Mouse (Mus musculus): Measurements from ENCODE around the gene Ppp1r13b. TPM values are rescaled to one million over a fixed set of nuclear protein-coding genes. Genes with fewer than 3 reads are reported as not detected.

The Ppp1r13b gene
- total and polyA plus RNA-seq, 3 experiments, result 1.5 to 8.7 TPM; not detected in 1

DNA sequence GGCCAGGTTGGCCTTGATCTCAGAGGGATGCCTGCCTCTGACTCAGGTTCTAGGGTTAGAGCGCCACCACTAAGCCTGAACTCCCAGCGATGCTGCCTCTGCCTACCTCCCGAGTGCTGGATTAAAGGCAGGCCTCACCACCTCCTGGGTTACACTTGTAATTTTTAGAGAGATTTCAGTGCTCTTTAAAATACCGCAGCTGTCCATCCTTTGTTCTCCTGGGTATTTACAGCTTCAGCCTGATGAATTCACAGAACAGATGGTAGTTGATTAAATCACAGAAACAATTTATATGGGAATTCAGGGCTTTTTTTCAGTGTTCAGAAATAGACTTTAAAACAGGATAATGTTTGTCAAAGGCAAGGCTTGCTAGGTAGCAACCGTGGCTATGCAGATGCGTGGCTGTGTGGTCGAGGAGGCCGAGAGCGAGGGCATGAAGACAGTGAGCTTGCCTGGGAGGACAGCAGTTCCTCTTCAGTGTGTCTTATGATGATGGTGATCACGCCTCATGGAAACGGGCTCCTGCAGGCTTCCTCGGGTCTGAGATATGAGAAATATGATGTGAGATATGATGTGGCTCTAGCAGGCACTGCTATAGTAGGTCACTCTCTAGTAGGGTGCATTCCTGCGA lies 116.3 kb downstream of the Ppp1r13b start:
- Histone ChIP-seq H3K79me2 (ENCODE audit: control insufficient read depth, insufficient read depth, low read length, poor library complexity) (no peaks in the 10 kb centered on the region), H3K36me3 (ENCODE audit: control insufficient read depth in 1 of 2, insufficient read depth in 2 of 2, low read length in 2 of 2) (peaks cover 0 to 3% of the 10 kb centered on the region in 2 experiments; a peak in 2 of 4 replicates), H3K4me3 (ENCODE audit: control insufficient read depth in 1 of 2, insufficient read depth in 1 of 2, low read depth in 2 of 2, low read length in 2 of 2) (no peak overlapping the region), H3K27me3 (ENCODE audit: control insufficient read depth in 1 of 2, insufficient read depth in 2 of 2, low read length in 2 of 2) (no peaks in the 10 kb centered on the region), H3K9me3 (replicated peaks; ENCODE audit: insufficient read depth, low read length) (no peaks in the 10 kb centered on the region), H3K4me1 (ENCODE audit: control insufficient read depth in 1 of 2, insufficient read depth in 2 of 2, low read length in 2 of 2) (0 out of 4 replicates have a peak, but pooled peaks cover 0 to 2% of the 10 kb centered on the region in 2 experiments), H3K27ac (ENCODE audit: control insufficient read depth, low read depth, low read length) (no peak overlapping the region), H3K9ac (ENCODE audit: control insufficient read depth, low read depth, low read length, poor library complexity, severe bottlenecking) (no peak overlapping the region)
- TF ChIP-seq GABPA (IDR thresholded peaks at IDR 0.05; ENCODE audit: low read depth, low read length) (no peak), GATA1 (IDR thresholded peaks at IDR 0.05; ENCODE audit: low read depth, low read length) (no peak), USF2 (IDR thresholded peaks at IDR 0.05; ENCODE audit: borderline replicate concordance in 1 of 2, insufficient read depth in 1 of 2, low read depth in 1 of 2, low read length in 2 of 2) (no peak), JUND (IDR thresholded peaks at IDR 0.05; ENCODE audit: low read depth, low read length) (no peak), ETS1 (IDR thresholded peaks at IDR 0.05; ENCODE audit: low read depth, low read length) (no peak), POLR2AphosphoS5 (IDR thresholded peaks at IDR 0.05; ENCODE audit: borderline replicate concordance, low read depth, low read length) (no peak), RCOR1 (IDR thresholded peaks at IDR 0.05; ENCODE audit: low read depth, low read length) (no peak), E2F4 (IDR thresholded peaks at IDR 0.05; ENCODE audit: borderline replicate concordance, low read depth, low read length) (no peak), TAL1 (IDR thresholded peaks at IDR 0.05; ENCODE audit: low read length) (no peak), HCFC1 (IDR thresholded peaks at IDR 0.05; ENCODE audit: low read depth, low read length) (no peak), CTCF (IDR thresholded peaks at IDR 0.05 in 2 of 3, conservative IDR thresholded peaks at IDR 0.05 in 1 of 3; ENCODE audit: control insufficient read depth in 1 of 3, insufficient read depth in 1 of 3, low read depth in 2 of 3, low read length in 3 of 3, poor library complexity in 1 of 3, severe bottlenecking in 1 of 3) (no peak), POLR2AphosphoS2 (IDR thresholded peaks at IDR 0.05; ENCODE audit: low read length) (no peak), ZMIZ1 (IDR thresholded peaks at IDR 0.05; ENCODE audit: low read depth, low read length) (no peak), ZC3H11A (IDR thresholded peaks at IDR 0.05; ENCODE audit: low read depth, low read length) (no peak), MXI1 (IDR thresholded peaks at IDR 0.05; ENCODE audit: low read depth, low read length) (no peak), SMC3 (IDR thresholded peaks at IDR 0.05; ENCODE audit: low read depth, low read length) (no peak), MYB (IDR thresholded peaks at IDR 0.05; ENCODE audit: low read depth, low read length) (no peak)
- no peak for DNase-seq (ENCODE audit: low read depth, low spot score)

DNA sequence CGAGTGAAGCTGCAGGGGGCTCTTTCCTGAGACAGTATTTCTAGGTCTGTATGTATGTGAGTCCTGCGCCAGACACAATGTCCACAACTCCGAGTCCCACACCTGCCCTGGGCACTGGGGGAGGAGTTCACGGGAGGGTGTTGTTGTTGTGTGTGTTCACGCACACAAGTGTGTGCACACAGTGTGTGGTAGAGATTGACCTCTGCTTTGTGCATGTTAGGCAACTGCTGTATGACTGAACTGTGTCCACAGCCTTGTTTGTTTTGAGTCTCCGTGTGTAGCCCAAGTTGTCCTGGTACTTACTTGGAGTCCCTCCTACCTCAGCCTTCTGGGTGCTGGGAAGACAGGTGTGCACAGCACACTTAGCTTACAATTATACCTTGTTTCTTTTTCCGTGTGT lies 117.3 kb downstream of the Ppp1r13b start:
- no peaks in the 10 kb centered on the region for H3K9me3 ChIP-seq (replicated peaks; ENCODE audit: insufficient read depth, low read length)
- no peak for DNase-seq (ENCODE audit: low read depth, low spot score)
- no peaks in the 10 kb centered on the region for H3K27me3 ChIP-seq (ENCODE audit: control insufficient read depth in 1 of 2, insufficient read depth in 2 of 2, low read length in 2 of 2)
- no peak overlapping the region for H3K27ac ChIP-seq (ENCODE audit: control insufficient read depth, low read depth, low read length)
- H3K9ac ChIP-seq (ENCODE audit: control insufficient read depth, low read depth, low read length, poor library complexity, severe bottlenecking), result no peak overlapping the region
- TF ChIP-seq RAD21 (IDR thresholded peaks at IDR 0.05; ENCODE audit: low read depth, low read length) (no peak), NELFE (IDR thresholded peaks at IDR 0.05; ENCODE audit: low read depth, low read length) (no peak), CTCF (IDR thresholded peaks at IDR 0.05 in 2 of 3, conservative IDR thresholded peaks at IDR 0.05 in 1 of 3; ENCODE audit: control insufficient read depth in 1 of 3, insufficient read depth in 1 of 3, low read depth in 2 of 3, low read length in 3 of 3, poor library complexity in 1 of 3, severe bottlenecking in 1 of 3) (no peak), GABPA (IDR thresholded peaks at IDR 0.05; ENCODE audit: low read depth, low read length) (no peak), CHD1 (IDR thresholded peaks at IDR 0.05; ENCODE audit: low read depth, low read length) (no peak), POLR2A (IDR thresholded peaks at IDR 0.05; ENCODE audit: control insufficient read depth in 1 of 2, insufficient read depth in 1 of 2, low read depth in 1 of 2, low read length in 2 of 2, poor library complexity in 1 of 2) (no peak), MAX (IDR thresholded peaks at IDR 0.05; ENCODE audit: low read length) (no peak), MAFK (IDR thresholded peaks at IDR 0.05; ENCODE audit: borderline replicate concordance, low read depth, low read length) (no peak), CHD2 (IDR thresholded peaks at IDR 0.05; ENCODE audit: low read length) (no peak), HCFC1 (IDR thresholded peaks at IDR 0.05; ENCODE audit: low read depth, low read length) (no peak)
- 0 out of 4 replicates have a peak, but pooled peaks cover 0 to 2% of the 10 kb centered on the region in 2 experiments for H3K4me1 ChIP-seq (ENCODE audit: control insufficient read depth in 1 of 2, insufficient read depth in 2 of 2, low read length in 2 of 2)
- no peak overlapping the region for H3K4me3 ChIP-seq (ENCODE audit: control insufficient read depth in 1 of 2, insufficient read depth in 1 of 2, low read depth in 2 of 2, low read length in 2 of 2)
- H3K79me2 ChIP-seq (ENCODE audit: control insufficient read depth, insufficient read depth, low read length, poor library complexity), result no peaks in the 10 kb centered on the region
- peaks cover 0 to 3% of the 10 kb centered on the region in 2 experiments; a peak in 2 of 4 replicates for H3K36me3 ChIP-seq (ENCODE audit: control insufficient read depth in 1 of 2, insufficient read depth in 2 of 2, low read length in 2 of 2)

All from MEL (cell line).